Mouse (Mus musculus): Measurements from ENCODE around the gene Shmt2. TPM values are rescaled to one million over a fixed set of nuclear protein-coding genes. Genes with fewer than 3 reads are reported as not detected.

Gene Shmt2
- polyA plus RNA-seq, 1 experiment from 2014 or later: 133 TPM

Other genes with a start within 250 kb of the Shmt2 start
- gene Mbd6, start 233.4 kb downstream of the Shmt2 start, polyA plus RNA-seq (2015; fragmentation: Nextera tagmentation; extraction: Ambion mirVana): 5.9 and 6.5 TPM in 2 replicates
- gene Mars, start 210.7 kb downstream of the Shmt2 start, polyA plus RNA-seq (2015; fragmentation: Nextera tagmentation; extraction: Ambion mirVana): 150 and 166 TPM in 2 replicates
- 14.0 and 15.1 TPM in 2 replicates for gene Arhgap9, start 200.5 kb downstream of the Shmt2 start, polyA plus RNA-seq (2015; fragmentation: Nextera tagmentation; extraction: Ambion mirVana)
- 0.21 and 0.31 TPM in 2 replicates for gene Gli1, start 180.5 kb downstream of the Shmt2 start, polyA plus RNA-seq (2015; fragmentation: Nextera tagmentation; extraction: Ambion mirVana)
- gene Inhbe, start 168.0 kb downstream of the Shmt2 start, polyA plus RNA-seq (2015; fragmentation: Nextera tagmentation; extraction: Ambion mirVana): 0.32 and 0.38 TPM in 2 replicates
- 1.6 and 2.0 TPM in 2 replicates for gene Inhbc, start 152.0 kb downstream of the Shmt2 start, polyA plus RNA-seq (2015; fragmentation: Nextera tagmentation; extraction: Ambion mirVana)
- gene R3hdm2, start 142.1 kb downstream of the Shmt2 start, polyA plus RNA-seq (2015; fragmentation: Nextera tagmentation; extraction: Ambion mirVana): 14.4 and 15.3 TPM in 2 replicates
- 0.17 and 0.47 TPM in 2 replicates for gene Stac3, start 20.8 kb downstream of the Shmt2 start, polyA plus RNA-seq (2015; fragmentation: Nextera tagmentation; extraction: Ambion mirVana)
- gene Ndufa4l2, start 7.5 kb downstream of the Shmt2 start, polyA plus RNA-seq (2015; fragmentation: Nextera tagmentation; extraction: Ambion mirVana): 1.9 and 2.8 TPM in 2 replicates
- 0.13 TPM in 2 replicates for gene Nxph4, start 12.1 kb upstream of the Shmt2 start, polyA plus RNA-seq (2015; fragmentation: Nextera tagmentation; extraction: Ambion mirVana)
- 15.1 and 16.9 TPM in 2 replicates for gene Lrp1, start 98.7 kb upstream of the Shmt2 start, polyA plus RNA-seq (2015; fragmentation: Nextera tagmentation; extraction: Ambion mirVana)
- 12.3 and 15.5 TPM in 2 replicates for gene Stat6, start 120.5 kb upstream of the Shmt2 start, polyA plus RNA-seq (2015; fragmentation: Nextera tagmentation; extraction: Ambion mirVana)
- 5.0 and 6.3 TPM in 2 replicates for gene Nemp1, start 144.5 kb upstream of the Shmt2 start, polyA plus RNA-seq (2015; fragmentation: Nextera tagmentation; extraction: Ambion mirVana)
- 1.5 and 2.1 TPM in 2 replicates for gene Nab2, start 146.1 kb upstream of the Shmt2 start, polyA plus RNA-seq (2015; fragmentation: Nextera tagmentation; extraction: Ambion mirVana)
- gene Myo1a, start 182.7 kb upstream of the Shmt2 start, polyA plus RNA-seq (2015; fragmentation: Nextera tagmentation; extraction: Ambion mirVana): 0.17 TPM in 2 replicates
- 11.4 and 14.2 TPM in 2 replicates for gene Tac2, start 202.0 kb upstream of the Shmt2 start, polyA plus RNA-seq (2015; fragmentation: Nextera tagmentation; extraction: Ambion mirVana)
- 0.75 and 0.94 TPM in 2 replicates for gene Zbtb39, start 217.1 kb upstream of the Shmt2 start, polyA plus RNA-seq (2015; fragmentation: Nextera tagmentation; extraction: Ambion mirVana)
- 9.0 and 11.2 TPM in 2 replicates for gene Gpr182, start 229.3 kb upstream of the Shmt2 start, polyA plus RNA-seq (2015; fragmentation: Nextera tagmentation; extraction: Ambion mirVana)
- 0.17 and 0.28 TPM in 2 replicates for gene Rdh1, start 237.3 kb upstream of the Shmt2 start, polyA plus RNA-seq (2015; fragmentation: Nextera tagmentation; extraction: Ambion mirVana)
- 0.14 and 0.15 TPM in 2 replicates for gene Rdh16f1, start 237.3 kb upstream of the Shmt2 start, polyA plus RNA-seq (2015; fragmentation: Nextera tagmentation; extraction: Ambion mirVana)

All from liver, embryonic 13.5 days (tissue).